Mouse (Mus musculus): ENCODE measurements at regions not wholly inside any gene's neighbourhood (a gene's known extent, or its start where the extent isn't known, plus 50 kb on each side); places are given as distances from the start of the nearest gene placed in this dataset.

DNA sequence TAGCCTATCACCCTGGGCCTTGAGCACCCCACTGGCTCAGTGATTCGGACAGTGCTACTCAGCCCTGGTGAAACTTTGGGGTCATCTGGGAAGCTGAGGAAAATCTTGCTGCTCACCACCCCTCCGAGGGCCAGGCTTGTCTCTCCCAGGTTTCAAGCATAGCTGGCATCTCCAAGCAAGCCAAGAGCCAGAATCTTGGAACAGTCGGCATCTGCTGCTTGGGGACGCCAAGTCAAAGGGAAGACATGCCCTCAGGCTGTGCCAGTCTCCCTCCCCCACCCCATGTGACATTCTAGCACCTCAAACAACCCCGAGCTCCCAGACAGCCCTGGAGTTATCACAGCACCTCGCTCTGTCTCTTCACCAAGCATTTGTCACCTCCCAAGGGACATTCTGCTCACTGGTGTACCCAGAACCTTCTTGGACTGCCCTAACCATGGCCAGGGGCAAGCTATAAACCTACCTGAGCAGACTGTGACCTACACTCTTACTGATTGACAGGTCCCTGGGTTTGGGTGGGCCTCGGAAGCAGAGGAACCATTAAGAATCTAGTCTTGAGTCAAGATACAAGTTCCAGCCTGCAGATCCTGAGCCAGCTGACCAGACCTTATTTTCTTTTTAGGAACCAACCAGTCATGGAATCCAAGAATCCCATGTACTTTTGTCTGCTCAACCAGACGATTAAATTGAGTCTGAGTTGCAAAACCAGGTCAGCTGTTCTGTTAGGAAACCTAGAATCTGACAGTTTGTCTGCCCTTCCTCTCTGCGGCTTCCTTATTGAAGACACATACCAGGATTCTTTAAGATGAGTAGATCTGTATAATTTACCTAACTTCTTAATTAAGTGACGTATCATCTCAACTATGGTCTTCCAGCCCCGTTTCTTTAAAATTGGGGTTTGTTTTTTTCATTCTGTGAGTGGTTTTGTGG, 83.0 kb upstream of the Otos start:
- peak; percentile 43 for DNase-seq (ENCODE audit: low read depth, low spot score)

DNA sequence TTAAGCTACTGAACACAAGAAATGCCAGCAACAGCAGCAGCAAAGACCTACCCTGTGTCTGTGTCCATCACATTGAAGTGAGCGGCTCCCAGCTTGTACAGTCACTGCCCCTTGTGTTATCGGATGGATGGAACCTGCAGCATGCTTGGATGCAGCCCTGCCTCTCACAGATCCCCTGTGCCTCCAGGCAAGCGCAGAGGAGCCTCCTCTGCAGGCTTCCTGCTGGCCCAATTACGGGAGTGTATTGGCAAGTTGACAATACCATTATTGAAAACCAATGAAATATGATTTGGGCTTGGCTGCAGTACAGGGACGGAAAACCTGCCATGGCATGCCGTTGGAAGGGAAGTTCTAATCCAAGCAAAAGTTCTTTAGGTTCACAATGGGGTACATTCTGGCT, 81.9 kb upstream of the Otos start:
- DNase-seq (ENCODE audit: low read depth, low spot score) = no peak

DNA sequence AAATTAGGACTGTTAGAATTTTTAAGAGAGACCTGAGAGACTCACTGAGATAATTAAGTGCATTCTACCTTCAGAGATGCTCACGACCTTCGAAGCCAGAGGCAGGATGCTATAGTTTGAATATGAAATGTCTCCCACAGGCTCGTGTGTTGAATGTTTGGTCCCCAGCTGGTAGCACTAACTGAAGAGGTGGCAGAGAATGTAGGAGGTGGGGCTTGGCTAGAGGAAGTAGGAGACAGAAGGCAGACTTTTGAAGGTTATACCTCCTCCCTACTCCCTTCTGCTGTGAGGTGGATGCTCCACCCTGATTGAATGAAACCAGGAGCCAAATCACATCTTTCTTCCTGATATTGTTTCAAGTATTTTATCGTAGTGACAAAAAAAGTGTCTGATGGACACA, 79.3 kb upstream of the Otos start:
- DNase-seq (ENCODE audit: low read depth, low spot score) = no peak

DNA sequence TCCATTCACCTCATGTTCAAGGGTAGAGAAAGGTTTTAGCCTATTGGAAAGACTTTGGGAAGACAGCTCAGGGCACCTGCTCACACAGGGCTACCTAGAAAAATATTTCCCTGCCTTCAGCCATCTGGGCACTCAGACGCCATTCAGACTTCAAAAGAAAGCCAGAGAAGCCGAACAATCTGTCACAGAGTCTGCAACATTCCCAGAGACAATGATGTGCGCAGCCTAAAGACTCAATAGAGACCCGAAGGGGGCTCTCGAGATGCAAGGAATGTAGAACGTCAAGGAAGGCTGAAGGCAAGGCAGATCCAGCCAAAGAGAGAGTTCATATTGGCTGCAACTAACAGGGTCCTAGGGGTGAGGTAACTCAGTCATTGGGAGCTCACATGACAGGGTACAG, 78.7 kb upstream of the Otos start:
- DNase-seq (ENCODE audit: low read depth, low spot score) = no peak

DNA sequence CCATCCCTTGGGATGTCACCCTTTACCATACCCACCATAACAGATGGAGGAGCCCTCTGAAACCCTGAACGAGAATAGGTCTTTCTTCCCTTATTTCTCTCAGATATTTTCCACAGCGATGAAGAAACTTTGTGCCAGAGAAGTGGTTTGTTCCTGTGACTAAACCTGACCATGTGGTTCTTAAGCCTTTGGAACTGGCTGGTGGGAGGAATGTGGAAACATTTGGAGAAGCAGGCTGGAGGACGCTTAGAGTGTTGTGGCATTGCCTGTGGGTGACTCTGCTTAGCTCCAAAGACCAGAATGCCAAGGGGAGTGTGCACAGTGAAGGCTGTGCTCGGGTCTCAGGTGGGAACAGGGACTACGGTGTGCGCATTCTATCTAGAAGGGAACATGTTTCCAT, 77.7 kb upstream of the Otos start:
- DNase-seq (ENCODE audit: low read depth, low spot score) = no peak

DNA sequence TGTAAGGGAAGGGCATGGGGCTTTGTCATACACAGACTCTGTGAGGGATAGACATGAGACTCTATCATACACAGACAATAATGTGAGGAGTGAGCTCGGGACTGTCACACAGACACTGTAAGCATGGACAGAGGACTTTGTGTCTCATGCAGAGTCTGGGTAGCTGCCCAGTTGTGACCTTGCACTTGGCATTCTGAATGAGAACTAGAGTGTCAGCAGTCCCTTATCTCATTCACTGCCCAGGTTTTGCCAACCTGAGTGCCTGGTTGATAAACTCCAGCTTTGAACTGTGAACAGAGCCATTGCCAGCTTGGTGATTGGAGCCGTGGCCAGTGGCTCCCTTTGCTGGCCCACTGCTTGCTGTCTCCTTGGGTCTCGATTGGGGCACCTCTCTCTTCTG, 75.5 kb upstream of the Otos start:
- no peak for DNase-seq (ENCODE audit: low read depth, low spot score)

DNA sequence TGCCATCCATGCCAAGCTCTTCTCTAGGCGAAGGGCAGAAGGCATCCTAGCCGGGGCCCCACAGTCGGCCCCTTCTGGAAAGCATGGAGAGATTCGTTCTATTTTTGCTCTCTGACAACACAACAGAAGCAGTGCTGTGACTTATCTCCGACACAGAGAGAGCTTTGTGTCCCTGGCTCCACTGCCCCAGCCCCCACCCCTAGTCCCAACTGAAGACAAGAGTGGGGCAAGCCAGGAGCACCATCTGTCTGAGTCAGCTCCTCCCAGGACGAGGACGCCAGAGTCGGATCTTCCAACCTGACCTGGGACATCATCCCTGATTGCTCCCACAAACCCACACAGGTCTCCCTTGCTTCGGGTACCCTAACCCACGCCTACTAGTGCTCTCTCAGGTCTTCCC, 71.9 kb upstream of the Otos start:
- no peak for DNase-seq (ENCODE audit: low read depth, low spot score)

DNA sequence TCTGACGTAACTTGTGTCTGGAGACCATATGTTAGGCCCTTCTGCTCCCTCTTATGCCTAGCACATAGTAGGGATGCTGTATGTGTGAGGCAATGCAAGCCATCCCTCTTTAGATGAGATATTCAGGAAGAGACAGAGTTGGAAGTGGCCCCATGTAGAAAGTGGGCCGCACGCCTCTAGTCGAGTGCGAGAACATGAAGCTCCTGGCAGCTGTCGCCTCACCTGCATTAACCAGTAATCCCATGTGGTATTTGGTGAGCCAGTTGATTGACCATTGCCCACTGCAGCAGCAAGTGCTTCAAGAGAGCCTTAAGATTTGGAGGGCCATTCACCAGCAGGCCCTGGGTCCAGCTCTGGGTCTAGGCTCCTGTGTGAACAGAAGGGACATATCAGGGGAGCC, 71.2 kb upstream of the Otos start:
- DNase-seq (ENCODE audit: low read depth, low spot score) = no peak

DNA sequence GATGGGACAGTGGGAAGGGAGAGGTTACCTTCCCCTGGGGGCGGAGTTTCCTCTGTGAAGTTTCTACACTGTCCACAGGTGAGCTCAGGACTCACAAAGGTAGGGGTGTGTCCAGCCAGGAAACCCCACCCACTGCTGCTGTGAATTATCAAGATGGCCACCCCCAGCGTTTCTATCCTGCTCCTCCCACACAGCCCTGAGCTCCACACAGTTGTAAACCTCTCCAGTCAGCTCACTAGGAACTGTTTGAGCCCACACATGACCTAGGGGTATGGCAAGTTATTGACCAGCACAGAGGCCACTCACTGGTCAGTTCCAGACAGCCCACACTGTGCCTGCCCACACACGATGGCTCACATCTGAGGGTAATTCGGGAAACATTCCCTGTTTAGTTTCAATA, 69.5 kb upstream of the Otos start:
- no peak for DNase-seq (ENCODE audit: low read depth, low spot score)

DNA sequence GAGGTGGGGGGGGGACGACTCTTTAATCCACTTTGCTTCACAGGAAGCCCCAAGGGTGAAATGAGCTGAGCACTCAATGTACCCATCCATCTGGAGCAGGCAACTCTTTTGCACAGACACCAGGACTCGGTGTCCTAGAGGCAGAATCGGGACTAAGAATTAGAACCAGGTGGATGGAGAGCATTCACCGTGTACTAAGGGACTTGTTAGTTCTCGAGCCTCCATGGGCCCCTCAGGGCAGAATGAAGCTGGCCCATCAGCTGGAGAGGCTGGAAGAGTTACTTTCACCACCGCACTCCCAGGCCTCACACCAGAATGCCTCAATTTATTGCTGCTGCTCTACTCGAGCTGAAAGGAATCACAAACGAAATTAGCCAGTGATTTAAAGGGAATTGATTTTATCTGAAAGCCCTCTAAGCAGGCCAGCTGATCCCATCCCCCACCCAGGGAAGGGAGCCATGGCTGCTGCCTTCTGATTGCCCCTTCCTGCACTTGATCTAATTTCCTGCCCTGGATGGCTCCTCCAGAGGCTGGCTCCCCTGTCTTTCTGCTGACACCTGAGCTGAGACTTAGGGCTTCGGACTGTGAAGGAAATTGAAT, 66.2 kb upstream of the Otos start:
- DNase-seq (ENCODE audit: low read depth, low spot score) = no peak

DNA sequence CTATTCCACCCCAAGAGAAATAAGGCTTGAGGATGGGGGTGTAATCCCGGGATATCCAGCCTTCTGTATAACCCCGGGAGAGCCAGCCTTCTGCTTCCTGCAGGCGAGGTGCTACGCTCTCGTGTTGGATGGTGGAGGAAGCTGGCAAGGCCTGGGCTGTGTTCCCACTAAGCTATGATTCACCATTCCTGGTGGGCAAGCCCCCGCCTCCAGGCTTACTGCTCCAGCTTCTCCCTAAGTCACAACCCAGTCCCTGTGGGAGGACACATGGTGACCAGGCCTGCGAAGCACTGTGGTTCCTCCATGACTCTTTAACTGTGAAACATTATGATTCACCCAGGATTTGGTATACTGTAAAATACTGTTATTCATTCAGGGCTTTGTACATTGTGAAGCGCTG, 63.7 kb upstream of the Otos start:
- DNase-seq (ENCODE audit: low read depth, low spot score) = no peak

DNA sequence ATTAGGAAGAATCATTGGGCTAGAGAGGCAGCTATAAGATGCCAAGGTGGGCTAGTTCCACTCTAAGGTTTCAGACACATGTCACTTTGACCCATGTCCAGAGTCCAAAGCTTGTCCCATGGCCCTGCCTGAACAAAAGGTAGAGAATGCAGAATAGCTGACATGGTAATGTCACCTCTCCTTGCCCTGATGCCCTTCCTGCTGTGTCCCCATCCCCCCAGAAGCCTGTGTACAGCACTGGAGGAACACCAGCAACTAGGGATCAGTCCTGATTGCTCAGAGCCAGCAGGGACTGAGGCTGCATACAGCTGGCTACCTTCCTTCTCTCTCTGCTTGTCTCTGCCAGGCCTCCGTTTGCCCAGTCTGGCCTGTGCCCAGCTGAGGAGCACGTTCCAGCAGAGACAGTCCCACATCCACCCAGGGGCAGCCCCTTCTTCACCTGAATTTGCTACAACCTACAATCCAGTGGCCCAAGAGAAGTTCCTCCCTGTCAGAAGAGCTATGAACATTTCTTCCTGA, 61.7 kb upstream of the Otos start:
- DNase-seq (ENCODE audit: low read depth, low spot score) = no peak

DNA sequence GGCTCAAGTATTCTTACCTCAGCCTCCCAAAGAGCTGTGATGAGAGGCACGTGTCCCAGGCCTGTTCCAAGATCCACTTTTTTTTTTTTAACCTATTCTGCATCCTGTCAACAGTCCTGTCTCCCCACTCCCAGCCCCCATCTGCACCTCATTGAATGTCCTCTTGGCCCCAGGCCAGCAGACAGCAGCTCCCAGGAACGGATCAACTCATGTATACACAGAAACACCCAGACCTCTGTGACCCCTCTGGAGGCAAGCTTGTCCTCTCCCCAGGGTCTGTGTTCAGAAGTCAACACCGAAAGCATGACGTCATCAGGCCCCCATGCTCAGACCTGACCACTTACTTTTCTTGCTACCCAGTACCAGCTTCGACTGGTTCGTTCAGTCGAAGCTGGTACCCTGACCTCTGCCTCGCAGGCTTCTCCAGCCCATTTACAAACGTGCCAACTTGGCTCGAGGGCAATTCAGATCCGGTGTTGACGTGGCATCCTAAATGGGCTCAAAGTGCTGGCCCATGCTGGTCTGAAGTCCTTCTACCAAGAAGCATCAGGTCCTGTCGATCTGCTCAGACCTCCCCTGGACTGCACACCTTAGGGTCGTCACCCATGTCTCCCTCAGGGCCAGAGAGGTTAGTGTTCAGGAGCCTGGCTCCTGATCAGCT, 60.7 kb upstream of the Otos start:
- no peak for DNase-seq (ENCODE audit: low read depth, low spot score)

DNA sequence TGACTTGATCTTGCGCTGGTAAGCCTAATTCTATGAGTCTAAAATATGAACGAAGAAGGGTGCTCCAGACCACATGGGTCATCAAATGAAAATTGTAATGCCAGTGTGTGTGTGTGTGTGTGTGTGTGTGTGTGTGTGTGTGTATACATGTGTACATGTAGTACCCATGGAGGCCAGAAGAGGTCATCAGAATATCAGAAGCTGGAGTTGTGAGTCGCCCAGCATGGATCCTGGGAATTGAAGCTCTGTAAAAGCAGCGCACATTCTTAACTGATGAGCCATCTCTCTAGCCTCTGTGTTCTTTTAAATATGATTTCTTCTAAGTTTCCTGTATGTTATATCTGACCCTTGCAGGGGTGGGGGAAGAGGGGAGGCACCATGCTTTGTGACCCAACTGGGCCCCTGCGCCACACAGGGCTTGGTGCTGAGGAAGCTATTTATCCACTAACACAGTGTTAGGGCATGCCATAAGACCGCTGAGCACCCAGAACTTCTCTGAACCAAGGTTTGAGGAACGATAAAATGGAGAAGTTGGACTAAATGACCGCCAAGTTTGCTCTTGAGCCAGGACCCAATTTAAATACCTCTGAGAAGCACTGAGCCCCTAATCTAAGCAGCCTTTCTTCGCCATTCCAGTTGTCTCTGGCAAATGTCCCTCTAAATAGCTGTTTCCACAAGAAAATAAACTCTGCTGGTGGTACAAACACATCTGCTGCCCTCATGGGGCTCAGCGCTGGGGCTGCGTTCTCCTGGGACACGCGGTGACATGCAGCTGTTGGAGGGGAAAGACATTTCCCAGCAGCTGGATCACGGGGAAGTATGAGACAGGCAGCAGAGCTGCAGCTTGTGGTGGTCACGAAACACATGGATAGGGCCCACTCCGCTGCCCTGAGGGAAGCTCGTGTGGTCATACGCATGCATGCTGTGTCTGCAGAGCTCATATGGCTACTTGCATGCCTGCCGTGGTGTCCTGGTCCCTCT, 59.6 kb upstream of the Otos start:
- no peak for DNase-seq (ENCODE audit: low read depth, low spot score)

DNA sequence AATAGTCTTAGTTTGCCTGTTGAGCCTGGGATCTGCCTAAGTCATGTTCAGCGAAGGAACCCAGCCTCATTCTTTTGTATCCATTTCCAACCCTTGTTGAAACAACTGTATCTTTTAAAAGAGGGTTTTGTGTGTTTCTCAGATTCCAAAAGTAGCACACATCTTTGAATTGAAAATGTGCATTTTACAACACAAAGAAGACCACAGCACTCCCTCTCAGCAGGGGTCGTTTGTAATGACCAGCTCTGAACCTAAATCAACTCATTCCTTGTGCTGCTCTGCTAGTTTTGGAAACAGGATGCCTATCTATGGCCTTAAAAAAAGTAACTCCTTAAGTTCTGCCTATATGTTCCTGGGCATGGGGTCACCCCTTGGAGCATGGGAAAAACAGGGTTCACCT, 58.8 kb upstream of the Otos start:
- no peak for DNase-seq (ENCODE audit: low read depth, low spot score)

DNA sequence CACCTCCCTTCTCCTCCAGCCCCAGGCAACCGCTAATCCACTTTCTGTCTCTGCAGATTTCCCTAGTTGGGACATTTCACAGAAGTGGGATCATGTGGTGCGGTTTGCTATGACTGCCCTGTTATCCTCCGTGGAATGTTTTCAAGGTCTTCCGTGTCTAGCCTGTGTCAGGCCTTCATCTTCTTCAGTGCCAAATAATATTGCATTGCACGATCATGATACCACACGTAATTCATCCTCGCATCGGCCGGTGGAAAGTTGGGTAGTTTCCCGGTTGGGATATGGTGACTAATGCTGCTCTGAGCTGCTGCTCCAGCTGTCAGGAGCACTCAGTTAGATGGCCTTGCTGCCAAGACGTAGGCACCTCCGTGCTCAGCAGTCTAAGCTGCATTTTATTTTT, 55.3 kb upstream of the Otos start:
- peak; percentile 94 for DNase-seq (ENCODE audit: low read depth, low spot score)

DNA sequence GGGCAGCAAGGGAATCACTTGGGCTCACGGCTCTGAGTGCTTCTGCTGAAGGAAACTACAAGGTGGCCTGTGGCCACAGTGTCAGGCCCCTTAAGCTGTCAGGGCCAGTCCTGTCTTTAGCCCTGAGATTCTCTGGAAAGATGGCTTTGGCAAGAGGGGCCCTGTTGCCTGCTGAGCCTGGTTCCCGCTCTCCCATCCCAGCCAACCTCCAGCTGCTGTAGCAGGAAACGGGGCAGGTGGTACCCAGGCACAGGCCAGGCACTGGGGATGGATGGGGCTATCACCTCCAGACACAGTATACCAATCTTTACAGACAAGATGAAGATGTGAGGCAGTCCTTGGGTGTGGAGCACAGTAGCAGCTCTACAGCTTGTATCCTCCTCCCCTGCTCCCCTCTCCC, 54.6 kb upstream of the Otos start:
- no peak for DNase-seq (ENCODE audit: low read depth, low spot score)

DNA sequence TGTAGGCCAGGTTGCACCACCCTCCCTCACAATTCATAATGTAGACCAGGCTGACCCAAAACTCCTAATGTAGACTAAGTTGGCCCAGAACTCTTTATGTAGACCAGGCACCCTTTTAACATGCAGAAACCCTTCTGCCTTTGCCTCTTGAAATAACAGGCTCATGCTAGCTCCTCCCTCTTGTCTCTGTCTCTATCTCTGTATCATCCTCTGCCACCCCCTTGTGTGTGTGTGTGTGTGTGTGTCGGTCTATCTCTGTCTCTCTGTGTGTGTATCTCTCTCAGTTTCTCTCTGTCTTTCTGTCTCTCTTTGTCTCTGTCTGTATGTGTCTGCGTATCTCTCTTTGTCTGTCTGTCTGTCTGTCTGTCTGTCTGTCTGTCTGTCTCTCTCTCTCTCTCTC, 51.5 kb upstream of the Otos start:
- DNase-seq (ENCODE audit: low read depth, low spot score) = no peak

DNA sequence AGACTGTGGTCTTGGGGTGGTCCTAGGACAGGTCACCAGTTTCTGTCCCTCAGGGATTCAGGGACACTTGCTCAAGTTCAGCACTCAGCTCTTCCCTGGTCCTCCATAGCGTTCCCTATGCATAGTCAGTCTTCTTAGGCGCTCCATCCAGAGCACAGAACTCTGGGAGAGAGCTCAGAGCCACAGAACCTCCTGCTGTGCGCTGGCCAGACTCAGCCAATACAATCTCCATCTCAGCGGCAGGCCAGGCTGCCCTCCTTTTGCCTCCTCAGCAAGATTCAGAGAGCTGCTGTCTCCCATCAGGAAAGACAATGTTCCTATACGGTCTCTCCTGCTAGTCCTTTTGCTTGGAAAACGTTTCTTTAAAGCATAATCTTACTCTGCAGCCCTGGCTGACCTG, 51.1 kb upstream of the Otos start:
- no peak for DNase-seq (ENCODE audit: low read depth, low spot score)

DNA sequence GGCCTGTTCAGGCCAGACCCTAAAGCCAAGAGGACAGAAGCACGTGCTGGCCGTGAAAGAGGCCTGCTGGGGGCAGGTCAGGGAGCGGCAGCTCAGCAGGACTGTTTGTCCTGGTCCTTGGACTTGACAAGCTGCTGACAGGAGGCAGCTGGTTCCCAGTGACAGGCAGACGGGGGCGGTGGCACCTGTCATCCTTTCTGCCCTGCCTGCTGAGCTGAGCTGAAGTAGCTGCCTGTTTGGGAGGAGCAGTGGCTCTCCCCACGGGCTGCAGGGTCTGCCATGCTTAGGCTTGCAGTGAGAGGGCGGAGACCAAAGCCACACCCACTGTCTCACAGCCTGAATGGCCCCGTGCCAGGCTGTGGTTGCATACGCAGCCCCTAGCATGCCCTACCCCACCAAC, 50.4 kb upstream of the Otos start:
- peak; percentile 92 for DNase-seq (ENCODE audit: low read depth, low spot score)

DNA sequence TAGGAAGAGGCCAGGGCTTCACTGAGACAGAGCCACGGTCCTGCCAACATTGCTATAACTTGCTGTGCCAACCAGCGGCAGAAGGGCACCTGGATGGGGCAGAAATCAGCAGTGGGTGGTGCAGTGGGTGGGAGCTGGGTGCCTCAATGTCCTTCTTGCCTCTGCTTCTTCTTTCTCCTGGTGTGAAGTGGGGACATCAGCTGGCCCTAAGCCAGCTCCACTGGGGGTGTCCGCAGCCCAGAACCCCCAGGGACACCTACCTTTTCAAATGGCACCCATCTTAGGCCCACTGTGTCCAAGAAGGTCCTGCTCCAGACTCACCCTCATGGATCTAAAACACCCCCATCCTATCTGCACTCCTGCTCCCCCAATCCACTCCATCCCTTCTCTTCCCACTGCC, 49.9 kb upstream of the Otos start:
- DNase-seq (ENCODE audit: low read depth, low spot score) = no peak

Data from skeletal muscle tissue, adult 2 months (tissue).